ENCODE assay signal across 10 mouse cellular contexts in genomic region chr3:50076979-50077378, GRCm38 (mm10).
DNase-seq lines count a peak whose midpoint lies in the region; ATAC-seq and TF ChIP-seq lines count a peak whose summit lies in the region.
"Had no signal": no experiment of that assay in that cellular context is flagged by ENCODE, and none has a peak within 500 bp of the region (broad histone marks: within the 10 kb centered on the region; RNA-seq: fewer than 3 reads in every experiment).

No protein-coding gene starts in this region.

- WGBS in kidney, adult 2 months: 18% methylated on average over 7 of the region's 7 CpGs
- 20% methylated on average over 7 of the region's 7 CpGs for WGBS in kidney, embryonic 14.5 days
- WGBS in embryonic facial prominence, embryonic 11.5 days: 14% methylated on average over 7 of the region's 7 CpGs
- 9% methylated on average over 7 of the region's 7 CpGs for WGBS in limb, embryonic 14.5 days

- no peak overlapping the region for H3K9ac ChIP-seq in kidney, embryonic 14.5 days (ENCODE audit: low read depth, low read length)
- no peak overlapping the region for H3K9ac ChIP-seq in embryonic facial prominence, embryonic 11.5 days (replicated peaks; ENCODE audit: low read length)
- H3K9ac ChIP-seq in limb, embryonic 14.5 days (ENCODE audit: low read depth, low read length, severe bottlenecking): no peak overlapping the region
- H3K9ac ChIP-seq: neural tube, embryonic 12.5 days had no signal

- DNase-seq in kidney, adult 2 months: peak; percentile 71
- peak; percentile 33 for DNase-seq in adrenal gland, adult 2 months
- peak; percentile 91 for DNase-seq in embryonic facial prominence, embryonic 11.5 days (ENCODE audit: low spot score)
- DNase-seq in kidney, adult 9 months: peak; percentile 66
- DNase-seq in limb, embryonic 14.5 days (ENCODE audit: low spot score): peak; percentile 80
- peak; percentile 37 to 54 for DNase-seq in right cerebral cortex, postnatal 10 days (ENCODE audit: low spot score in 2 of 2)
- no peak for DNase-seq in spleen, postnatal 36 days (ENCODE audit: low spot score in 2 of 2)

- no peaks in the 10 kb centered on the region for H3K4me1 ChIP-seq in kidney, adult 2 months (ENCODE audit: control insufficient read depth, insufficient read depth, low read length)
- no peaks in the 10 kb centered on the region for H3K4me1 ChIP-seq in kidney, embryonic 14.5 days (ENCODE audit: control insufficient read depth, insufficient read depth, low read length)
- H3K4me1 ChIP-seq in embryonic facial prominence, embryonic 11.5 days (ENCODE audit: control insufficient read depth, insufficient read depth, low read length): no peaks in the 10 kb centered on the region
- H3K4me1 ChIP-seq in limb, embryonic 14.5 days (ENCODE audit: control insufficient read depth, insufficient read depth, low read length): no peaks in the 10 kb centered on the region
- H3K4me1 ChIP-seq: neural tube, embryonic 12.5 days had no signal

- peak; percentile 37; the same call in 1 of the 2 replicates for TF ChIP-seq CTCF in kidney, adult 2 months (conservative IDR thresholded peaks at IDR 0.05; ENCODE audit: insufficient read depth, insufficient read length, low read depth, low read length)

- no peaks in the 10 kb centered on the region for H3K36me3 ChIP-seq in kidney, adult 2 months (ENCODE audit: control insufficient read depth, insufficient read depth, low read length)
- no peaks in the 10 kb centered on the region for H3K36me3 ChIP-seq in kidney, embryonic 14.5 days (ENCODE audit: control insufficient read depth, insufficient read depth, low read length)
- H3K36me3 ChIP-seq in embryonic facial prominence, embryonic 11.5 days (replicated peaks; ENCODE audit: control insufficient read depth, insufficient read depth, low read depth, low read length): no peaks in the 10 kb centered on the region
- no peaks in the 10 kb centered on the region for H3K36me3 ChIP-seq in limb, embryonic 14.5 days (ENCODE audit: control insufficient read depth, insufficient read depth, low read length)
- H3K36me3 ChIP-seq: neural tube, embryonic 12.5 days had no signal

- no peaks in the 10 kb centered on the region for H3K9me3 ChIP-seq in kidney, embryonic 14.5 days (ENCODE audit: control insufficient read depth, low read length)
- no peaks in the 10 kb centered on the region for H3K9me3 ChIP-seq in embryonic facial prominence, embryonic 11.5 days (replicated peaks; ENCODE audit: control insufficient read depth, low read length)
- no peaks in the 10 kb centered on the region for H3K9me3 ChIP-seq in limb, embryonic 14.5 days (ENCODE audit: control insufficient read depth, low read length)
- H3K9me3 ChIP-seq: neural tube, embryonic 12.5 days had no signal

- H3K4me2 ChIP-seq in kidney, embryonic 14.5 days (replicated peaks; ENCODE audit: low read depth, low read length): no peak overlapping the region
- no peak overlapping the region for H3K4me2 ChIP-seq in embryonic facial prominence, embryonic 11.5 days (ENCODE audit: low read depth, low read length)
- H3K4me2 ChIP-seq in limb, embryonic 14.5 days (replicated peaks; ENCODE audit: low read depth, low read length, severe bottlenecking): no peak overlapping the region
- H3K4me2 ChIP-seq: neural tube, embryonic 12.5 days had no signal

- H3K4me3 ChIP-seq in kidney, adult 2 months (ENCODE audit: insufficient read depth, low read depth, low read length): no peak overlapping the region
- H3K4me3 ChIP-seq in kidney, embryonic 14.5 days (ENCODE audit: low read length): no peak overlapping the region
- no peak overlapping the region for H3K4me3 ChIP-seq in embryonic facial prominence, embryonic 11.5 days (ENCODE audit: low read depth, low read length)
- no peak overlapping the region for H3K4me3 ChIP-seq in limb, embryonic 14.5 days (replicated peaks; ENCODE audit: low read length)
- H3K4me3 ChIP-seq: erythroblast, embryonic 14.5 days; neural tube, embryonic 12.5 days had no signal

- no peak overlapping the region for H3K27ac ChIP-seq in kidney, adult 2 months (ENCODE audit: insufficient read depth, low read depth, low read length)
- no peak overlapping the region for H3K27ac ChIP-seq in kidney, embryonic 14.5 days (ENCODE audit: low read depth, low read length)
- H3K27ac ChIP-seq in embryonic facial prominence, embryonic 11.5 days (replicated peaks; ENCODE audit: low read depth, low read length): no peak overlapping the region
- 0 out of 2 replicates have a peak overlapping the region, but pooled peaks have one; percentile 14 for H3K27ac ChIP-seq in limb, embryonic 14.5 days (replicated peaks; ENCODE audit: low read depth, low read length)
- H3K27ac ChIP-seq: neural tube, embryonic 12.5 days had no signal

- ATAC-seq in kidney, embryonic 14.5 days (ENCODE audit: low FRiP score, low TSS enrichment): no peak
- ATAC-seq in embryonic facial prominence, embryonic 11.5 days (replicated peaks; ENCODE audit: insufficient number of reproducible peaks, low FRiP score, low TSS enrichment, low read depth): no peak
- ATAC-seq in limb, embryonic 14.5 days (ENCODE audit: low FRiP score, low read depth): peak; percentile 41; the same call in 1 of the 2 replicates

- H3K27me3 ChIP-seq in kidney, adult 2 months (replicated peaks; ENCODE audit: control insufficient read depth, insufficient read depth, low read length): no peaks in the 10 kb centered on the region
- no peaks in the 10 kb centered on the region for H3K27me3 ChIP-seq in kidney, embryonic 14.5 days (ENCODE audit: control insufficient read depth, insufficient read depth, low read length)
- H3K27me3 ChIP-seq in embryonic facial prominence, embryonic 11.5 days (ENCODE audit: control insufficient read depth, insufficient read depth, low read length): no peaks in the 10 kb centered on the region
- no peaks in the 10 kb centered on the region for H3K27me3 ChIP-seq in limb, embryonic 14.5 days (ENCODE audit: control insufficient read depth, insufficient read depth, low read length)
- H3K27me3 ChIP-seq: neural tube, embryonic 12.5 days had no signal

- no peak for TF ChIP-seq POLR2A in kidney, adult 2 months (IDR thresholded peaks at IDR 0.05; ENCODE audit: low read depth, low read length)
- TF ChIP-seq POLR2A in limb, embryonic 14.5 days (IDR thresholded peaks at IDR 0.05; ENCODE audit: borderline replicate concordance, extremely low read depth, insufficient read depth, insufficient read length): no peak

Comparison
In these comparisons a context has a peak if more than half of its experiments do, and no peak if none do; other contexts are left out.
1. DNase-seq: peak in kidney, adult 2 months (single experiment), adrenal gland, adult 2 months (single experiment), embryonic facial prominence, embryonic 11.5 days (single experiment), kidney, adult 9 months (single experiment), limb, embryonic 14.5 days (single experiment) and right cerebral cortex, postnatal 10 days (2 of 2); none in spleen, postnatal 36 days (0 of 2).